7 mouse cellular contexts compared by ENCODE assay signal in genomic region chr5:108312224-108313064, GRCm38 (mm10). TPM values are rescaled to one million over a fixed set of nuclear protein-coding genes. Genes with fewer than 3 reads are reported as not detected.
A peak's percentile ranks its signal among the peaks of the same experiment; 100 is the strongest.
DNase-seq lines count a peak whose midpoint lies in the region; ATAC-seq lines count a peak whose summit lies in the region.

Gene Pigg, plus strand, starts transcription at chr5:108312609.

- ATAC-seq in embryonic facial prominence, embryonic 11.5 days (replicated peaks; ENCODE audit: insufficient number of reproducible peaks, low FRiP score, low TSS enrichment, low read depth): peak; percentile 97
- peak; percentile 96 for ATAC-seq in limb, embryonic 11.5 days (ENCODE audit: insufficient number of reproducible peaks, low FRiP score, low TSS enrichment, low read depth)
- peak; percentile 98 for ATAC-seq in midbrain, embryonic 14.5 days (ENCODE audit: low FRiP score, low TSS enrichment)

- H3K9ac ChIP-seq in embryonic facial prominence, embryonic 11.5 days (replicated peaks; ENCODE audit: low read length): peak within 1 kb of the TSS; percentile 62
- peak within 1 kb of the TSS; percentile 85 for H3K9ac ChIP-seq in limb, embryonic 11.5 days (ENCODE audit: low read length)
- peak within 1 kb of the TSS; percentile 80 for H3K9ac ChIP-seq in midbrain, embryonic 14.5 days (replicated peaks; ENCODE audit: low read length)

- no peaks in the 10 kb centered on the region for H3K27me3 ChIP-seq in embryonic facial prominence, embryonic 11.5 days (ENCODE audit: control insufficient read depth, insufficient read depth, low read length)
- no peaks in the 10 kb centered on the region for H3K27me3 ChIP-seq in limb, embryonic 11.5 days (ENCODE audit: control insufficient read depth, insufficient read depth, low read length)
- H3K27me3 ChIP-seq in midbrain, embryonic 14.5 days (ENCODE audit: control insufficient read depth, insufficient read depth, low read length): no peaks in the 10 kb centered on the region

- no peaks in the 10 kb centered on the region for H3K36me3 ChIP-seq in embryonic facial prominence, embryonic 11.5 days (replicated peaks; ENCODE audit: control insufficient read depth, insufficient read depth, low read depth, low read length)
- H3K36me3 ChIP-seq in limb, embryonic 11.5 days (ENCODE audit: control insufficient read depth, insufficient read depth, low read length): no peaks in the 10 kb centered on the region
- H3K36me3 ChIP-seq in midbrain, embryonic 14.5 days (ENCODE audit: control insufficient read depth, insufficient read depth, low read length): peaks cover 4% of the 10 kb centered on the region

- peak; percentile 97 for DNase-seq in adrenal gland, postnatal 14 days
- DNase-seq in embryonic facial prominence, embryonic 11.5 days (ENCODE audit: low spot score): peak; percentile 92
- DNase-seq in heart, adult 11 months: peak; percentile 100
- DNase-seq in kidney, adult 18-20 months: peak; percentile 91
- peak; percentile 95 for DNase-seq in limb, embryonic 11.5 days (ENCODE audit: low spot score)
- DNase-seq in midbrain, embryonic 14.5 days: peak; percentile 95
- DNase-seq in spleen, adult 18-20 months: peak; percentile 77 to 87

- H3K4me1 ChIP-seq in embryonic facial prominence, embryonic 11.5 days (ENCODE audit: control insufficient read depth, insufficient read depth, low read length): peaks cover 3% of the 10 kb centered on the region; the same call in 1 of the 2 replicates
- peaks cover 4% of the 10 kb centered on the region for H3K4me1 ChIP-seq in limb, embryonic 11.5 days (ENCODE audit: control insufficient read depth, insufficient read depth, low read length)
- peaks cover 6% of the 10 kb centered on the region; the same call in 1 of the 2 replicates for H3K4me1 ChIP-seq in midbrain, embryonic 14.5 days (ENCODE audit: control insufficient read depth, insufficient read depth, low read length)

- peak within 1 kb of the TSS; percentile 23 for H3K27ac ChIP-seq in embryonic facial prominence, embryonic 11.5 days (replicated peaks; ENCODE audit: low read depth, low read length)
- 0 out of 2 replicates have a peak within 1 kb of the TSS, but pooled peaks have one; percentile 14 for H3K27ac ChIP-seq in limb, embryonic 11.5 days (replicated peaks; ENCODE audit: low read depth, low read length)
- peak within 1 kb of the TSS; percentile 84 for H3K27ac ChIP-seq in midbrain, embryonic 14.5 days (replicated peaks; ENCODE audit: low read depth, low read length)

- no peaks in the 10 kb centered on the region for H3K9me3 ChIP-seq in embryonic facial prominence, embryonic 11.5 days (replicated peaks; ENCODE audit: control insufficient read depth, low read length)
- no peaks in the 10 kb centered on the region for H3K9me3 ChIP-seq in limb, embryonic 11.5 days (ENCODE audit: control insufficient read depth, low read length)
- H3K9me3 ChIP-seq in midbrain, embryonic 14.5 days (ENCODE audit: control insufficient read depth, low read length): no peaks in the 10 kb centered on the region

- peak within 1 kb of the TSS; percentile 74 for H3K4me2 ChIP-seq in embryonic facial prominence, embryonic 11.5 days (ENCODE audit: low read depth, low read length)
- H3K4me2 ChIP-seq in limb, embryonic 11.5 days (ENCODE audit: low read depth, severe bottlenecking): peak within 1 kb of the TSS; percentile 86
- H3K4me2 ChIP-seq in midbrain, embryonic 14.5 days (ENCODE audit: low read length): peak within 1 kb of the TSS; percentile 92

- peak within 1 kb of the TSS; percentile 67 for H3K4me3 ChIP-seq in embryonic facial prominence, embryonic 11.5 days (ENCODE audit: low read depth, low read length)
- peak within 1 kb of the TSS; percentile 80 for H3K4me3 ChIP-seq in limb, embryonic 11.5 days (ENCODE audit: low read depth, low read length)
- H3K4me3 ChIP-seq in midbrain, embryonic 14.5 days (replicated peaks; ENCODE audit: low read depth, low read length): peak within 1 kb of the TSS; percentile 69

- under 1% methylated on average over 57 of the region's 57 CpGs for WGBS in embryonic facial prominence, embryonic 11.5 days
- WGBS in limb, embryonic 11.5 days: under 1% methylated on average over 57 of the region's 57 CpGs
- WGBS in midbrain, embryonic 14.5 days: under 1% methylated on average over 57 of the region's 57 CpGs

RNA-seq across cellular contexts. Expression of gene Pigg, which starts in this region (rescaled TPM):
- 8.7 and 9.7 TPM in 2 replicates for total RNA-seq in adrenal gland, postnatal 14 days (2021)
- polyA plus RNA-seq in embryonic facial prominence, embryonic 11.5 days (2014; fragmentation: Nextera tagmentation; extraction: Ambion mirVana): 2.1 and 2.7 TPM in 2 replicates
- 3.1 and 3.6 TPM in 2 replicates for polyA plus RNA-seq in limb, embryonic 11.5 days (2014; fragmentation: Nextera tagmentation; extraction: Ambion mirVana)
- 2.9 and 3.7 TPM in 2 replicates for polyA plus RNA-seq in midbrain, embryonic 14.5 days (2014; fragmentation: Nextera tagmentation; extraction: Ambion mirVana)

Comparison
In these comparisons a context has a peak if more than half of its experiments do, and no peak if none do; other contexts are left out.
1. Peak in every context shown above with its lines: DNase-seq, ATAC-seq, H3K4me3 ChIP-seq and H3K27ac ChIP-seq.
2. H3K27ac ChIP-seq: peak in every context shown above with its lines; median percentile 84 in midbrain, embryonic 14.5 days; 23 in embryonic facial prominence, embryonic 11.5 days; 14 in limb, embryonic 11.5 days.